Mouse (Mus musculus): ENCODE data around the gene Cradd. TPM values are rescaled to one million over a fixed set of nuclear protein-coding genes. Genes with fewer than 3 reads are reported as not detected.

Gene Cradd
- polyA plus RNA-seq, 1 experiment from 2014 or later: 10.4 TPM

GRCm38 (mm10) chr10:95228192-95228591, 95.7 kb downstream of the Cradd start:
- no peaks in the 10 kb centered on the region for H3K27me3 ChIP-seq (replicated peaks; ENCODE audit: control insufficient read depth, insufficient read depth, low read length)
- peak; percentile 82 for ATAC-seq
- H3K4me1 ChIP-seq (replicated peaks; ENCODE audit: control insufficient read depth, insufficient read depth, low read length): peaks cover 14% of the 10 kb centered on the region
- peak overlapping the region; percentile 46 for H3K27ac ChIP-seq (ENCODE audit: low read length)
- no peaks in the 10 kb centered on the region for H3K36me3 ChIP-seq (ENCODE audit: control insufficient read depth, insufficient read depth)
- H3K4me2 ChIP-seq (ENCODE audit: low read length): no peak overlapping the region
- no peak overlapping the region for H3K9ac ChIP-seq (replicated peaks; ENCODE audit: low read depth, low read length)
- 42% methylated on average over 6 of the region's 6 CpGs for WGBS
- no peaks in the 10 kb centered on the region for H3K9me3 ChIP-seq (ENCODE audit: control insufficient read depth, low read length)
- H3K4me3 ChIP-seq (replicated peaks; ENCODE audit: low read length): no peak overlapping the region

- Histone ChIP-seq H3K9ac (replicated peaks; ENCODE audit: low read depth, low read length) (no peak overlapping the region), H3K27ac (ENCODE audit: low read length) (peak overlapping the region; percentile 46; the same call in 1 of the 2 replicates), H3K9me3 (ENCODE audit: control insufficient read depth, low read length) (no peaks in the 10 kb centered on the region), H3K4me1 (replicated peaks; ENCODE audit: control insufficient read depth, insufficient read depth, low read length) (peaks cover 11% of the 10 kb centered on the region), H3K4me2 (ENCODE audit: low read length) (no peak overlapping the region), H3K4me3 (replicated peaks; ENCODE audit: low read length) (no peak overlapping the region), H3K36me3 (ENCODE audit: control insufficient read depth, insufficient read depth) (no peaks in the 10 kb centered on the region), H3K27me3 (replicated peaks; ENCODE audit: control insufficient read depth, insufficient read depth, low read length) (no peaks in the 10 kb centered on the region)
- 0 out of 2 replicates have a peak, but pooled peaks have one; percentile 16 for ATAC-seq
- WGBS: 17% methylated on average over 1 of the region's 1 CpGs
These were observed 96.3 kb downstream of the Cradd start for GRCm38 (mm10) chr10:95227590-95227989.

- ATAC-seq: no peak
- Histone ChIP-seq H3K4me3 (replicated peaks; ENCODE audit: low read length) (no peak overlapping the region), H3K4me2 (ENCODE audit: low read length) (no peak overlapping the region), H3K9ac (replicated peaks; ENCODE audit: low read depth, low read length) (no peak overlapping the region), H3K4me1 (replicated peaks; ENCODE audit: control insufficient read depth, insufficient read depth, low read length) (peaks cover 9% of the 10 kb centered on the region), H3K27ac (ENCODE audit: low read length) (no peak overlapping the region), H3K36me3 (ENCODE audit: control insufficient read depth, insufficient read depth) (no peaks in the 10 kb centered on the region), H3K27me3 (replicated peaks; ENCODE audit: control insufficient read depth, insufficient read depth, low read length) (no peaks in the 10 kb centered on the region), H3K9me3 (ENCODE audit: control insufficient read depth, low read length) (no peaks in the 10 kb centered on the region)
- 75% methylated on average over 4 of the region's 4 CpGs for WGBS
These were observed 97.2 kb downstream of the Cradd start for GRCm38 (mm10) chr10:95226772-95227171.

GRCm38 (mm10) chr10:95225006-95225405, 98.9 kb downstream of the Cradd start:
- Histone ChIP-seq H3K36me3 (ENCODE audit: control insufficient read depth, insufficient read depth) (no peaks in the 10 kb centered on the region), H3K4me2 (ENCODE audit: low read length) (no peak overlapping the region), H3K4me1 (replicated peaks; ENCODE audit: control insufficient read depth, insufficient read depth, low read length) (peaks cover 9% of the 10 kb centered on the region), H3K27ac (ENCODE audit: low read length) (no peak overlapping the region), H3K4me3 (replicated peaks; ENCODE audit: low read length) (no peak overlapping the region), H3K9ac (replicated peaks; ENCODE audit: low read depth, low read length) (no peak overlapping the region), H3K9me3 (ENCODE audit: control insufficient read depth, low read length) (no peaks in the 10 kb centered on the region), H3K27me3 (replicated peaks; ENCODE audit: control insufficient read depth, insufficient read depth, low read length) (no peaks in the 10 kb centered on the region)
- no peak for ATAC-seq
- WGBS: 92% methylated on average over 4 of the region's 4 CpGs

GRCm38 (mm10) chr10:95223211-95223610, 100.7 kb downstream of the Cradd start:
- ATAC-seq: no peak
- no peak overlapping the region for H3K9ac ChIP-seq (replicated peaks; ENCODE audit: low read depth, low read length)
- H3K36me3 ChIP-seq (ENCODE audit: control insufficient read depth, insufficient read depth): no peaks in the 10 kb centered on the region
- H3K9me3 ChIP-seq (ENCODE audit: control insufficient read depth, low read length): no peaks in the 10 kb centered on the region
- no peak overlapping the region for H3K4me2 ChIP-seq (ENCODE audit: low read length)
- no peak overlapping the region for H3K27ac ChIP-seq (ENCODE audit: low read length)
- 74% methylated on average over 16 of the region's 16 CpGs for WGBS
- H3K4me3 ChIP-seq (replicated peaks; ENCODE audit: low read length): no peak overlapping the region
- no peaks in the 10 kb centered on the region for H3K27me3 ChIP-seq (replicated peaks; ENCODE audit: control insufficient read depth, insufficient read depth, low read length)
- peaks cover 4% of the 10 kb centered on the region; the same call in 1 of the 2 replicates for H3K4me1 ChIP-seq (replicated peaks; ENCODE audit: control insufficient read depth, insufficient read depth, low read length)

GRCm38 (mm10) chr10:95221914-95222313, 102.0 kb downstream of the Cradd start:
- Histone ChIP-seq H3K4me3 (replicated peaks; ENCODE audit: low read length) (no peak overlapping the region), H3K9me3 (ENCODE audit: control insufficient read depth, low read length) (no peaks in the 10 kb centered on the region), H3K9ac (replicated peaks; ENCODE audit: low read depth, low read length) (no peak overlapping the region), H3K27ac (ENCODE audit: low read length) (no peak overlapping the region), H3K36me3 (ENCODE audit: control insufficient read depth, insufficient read depth) (no peaks in the 10 kb centered on the region), H3K27me3 (replicated peaks; ENCODE audit: control insufficient read depth, insufficient read depth, low read length) (no peaks in the 10 kb centered on the region), H3K4me2 (ENCODE audit: low read length) (no peak overlapping the region), H3K4me1 (replicated peaks; ENCODE audit: control insufficient read depth, insufficient read depth, low read length) (no peaks in the 10 kb centered on the region)
- WGBS: 87% methylated on average over 9 of the region's 9 CpGs
- ATAC-seq: no peak

GRCm38 (mm10) chr10:95220536-95220935, 103.4 kb downstream of the Cradd start:
- H3K9ac ChIP-seq (replicated peaks; ENCODE audit: low read depth, low read length): no peak overlapping the region
- H3K4me2 ChIP-seq (ENCODE audit: low read length): no peak overlapping the region
- no peaks in the 10 kb centered on the region for H3K9me3 ChIP-seq (ENCODE audit: control insufficient read depth, low read length)
- 47% methylated on average over 3 of the region's 3 CpGs for WGBS
- no peaks in the 10 kb centered on the region for H3K4me1 ChIP-seq (replicated peaks; ENCODE audit: control insufficient read depth, insufficient read depth, low read length)
- H3K27me3 ChIP-seq (replicated peaks; ENCODE audit: control insufficient read depth, insufficient read depth, low read length): no peaks in the 10 kb centered on the region
- no peak for ATAC-seq
- H3K36me3 ChIP-seq (ENCODE audit: control insufficient read depth, insufficient read depth): no peaks in the 10 kb centered on the region
- H3K27ac ChIP-seq (ENCODE audit: low read length): no peak overlapping the region
- no peak overlapping the region for H3K4me3 ChIP-seq (replicated peaks; ENCODE audit: low read length)

- ATAC-seq: no peak
- Histone ChIP-seq H3K27ac (ENCODE audit: low read length) (no peak overlapping the region), H3K4me2 (ENCODE audit: low read length) (no peak overlapping the region), H3K4me1 (replicated peaks; ENCODE audit: control insufficient read depth, insufficient read depth, low read length) (no peaks in the 10 kb centered on the region), H3K9ac (replicated peaks; ENCODE audit: low read depth, low read length) (no peak overlapping the region), H3K36me3 (ENCODE audit: control insufficient read depth, insufficient read depth) (no peaks in the 10 kb centered on the region), H3K9me3 (ENCODE audit: control insufficient read depth, low read length) (no peaks in the 10 kb centered on the region), H3K4me3 (replicated peaks; ENCODE audit: low read length) (no peak overlapping the region), H3K27me3 (replicated peaks; ENCODE audit: control insufficient read depth, insufficient read depth, low read length) (no peaks in the 10 kb centered on the region)
- 91% methylated on average over 9 of the region's 9 CpGs for WGBS
These were observed 105.3 kb downstream of the Cradd start for GRCm38 (mm10) chr10:95218683-95219060.

- Histone ChIP-seq H3K27me3 (replicated peaks; ENCODE audit: control insufficient read depth, insufficient read depth, low read length) (no peaks in the 10 kb centered on the region), H3K4me2 (ENCODE audit: low read length) (no peak overlapping the region), H3K27ac (ENCODE audit: low read length) (no peak overlapping the region), H3K4me1 (replicated peaks; ENCODE audit: control insufficient read depth, insufficient read depth, low read length) (no peaks in the 10 kb centered on the region), H3K9me3 (ENCODE audit: control insufficient read depth, low read length) (no peaks in the 10 kb centered on the region), H3K36me3 (ENCODE audit: control insufficient read depth, insufficient read depth) (no peaks in the 10 kb centered on the region), H3K9ac (replicated peaks; ENCODE audit: low read depth, low read length) (no peak overlapping the region), H3K4me3 (replicated peaks; ENCODE audit: low read length) (no peak overlapping the region)
- ATAC-seq: no peak
- WGBS: 64% methylated on average over 18 of the region's 18 CpGs
These were observed 105.8 kb downstream of the Cradd start for GRCm38 (mm10) chr10:95217956-95218682.

GRCm38 (mm10) chr10:95215324-95215723, 108.6 kb downstream of the Cradd start:
- no peak overlapping the region for H3K4me2 ChIP-seq (ENCODE audit: low read length)
- H3K4me1 ChIP-seq (replicated peaks; ENCODE audit: control insufficient read depth, insufficient read depth, low read length): no peaks in the 10 kb centered on the region
- no peak overlapping the region for H3K4me3 ChIP-seq (replicated peaks; ENCODE audit: low read length)
- no peaks in the 10 kb centered on the region for H3K9me3 ChIP-seq (ENCODE audit: control insufficient read depth, low read length)
- no peaks in the 10 kb centered on the region for H3K27me3 ChIP-seq (replicated peaks; ENCODE audit: control insufficient read depth, insufficient read depth, low read length)
- H3K36me3 ChIP-seq (ENCODE audit: control insufficient read depth, insufficient read depth): no peaks in the 10 kb centered on the region
- WGBS: 96% methylated on average over 15 of the region's 15 CpGs
- ATAC-seq: no peak
- no peak overlapping the region for H3K27ac ChIP-seq (ENCODE audit: low read length)
- no peak overlapping the region for H3K9ac ChIP-seq (replicated peaks; ENCODE audit: low read depth, low read length)
